Mouse (Mus musculus): Measurements from ENCODE around the gene Add3. TPM values are rescaled to one million over a fixed set of nuclear protein-coding genes. Genes with fewer than 3 reads are reported as not detected.

Add3 gene
- total RNA-seq, 2 experiments from 2014 or later, result 21.4 to 37.2 TPM

- no peak for ATAC-seq (replicated peaks; ENCODE audit: low FRiP score, low TSS enrichment, poor library complexity, severe bottlenecking)
Measured at GRCm38 (mm10) chr19:53162927-53163326, 22.7 kb downstream of the Add3 start.

GRCm38 (mm10) chr19:53164645-53165044 lies 24.4 kb downstream of the Add3 start:
- no peak for ATAC-seq (replicated peaks; ENCODE audit: low FRiP score, low TSS enrichment, poor library complexity, severe bottlenecking)

GRCm38 (mm10) chr19:53165305-53166240 lies 25.3 kb downstream of the Add3 start:
- no peak for ATAC-seq (replicated peaks; ENCODE audit: low FRiP score, low TSS enrichment, poor library complexity, severe bottlenecking)

GRCm38 (mm10) chr19:53166367-53166766 lies 26.1 kb downstream of the Add3 start:
- ATAC-seq (replicated peaks; ENCODE audit: low FRiP score, low TSS enrichment, poor library complexity, severe bottlenecking), result no peak

- no peak for ATAC-seq (replicated peaks; ENCODE audit: low FRiP score, low TSS enrichment, poor library complexity, severe bottlenecking)
Measured at GRCm38 (mm10) chr19:53168576-53168975, 28.3 kb downstream of the Add3 start.

- no peak for ATAC-seq (replicated peaks; ENCODE audit: low FRiP score, low TSS enrichment, poor library complexity, severe bottlenecking)
Measured at GRCm38 (mm10) chr19:53170651-53171050, 30.4 kb downstream of the Add3 start.

- no peak for ATAC-seq (replicated peaks; ENCODE audit: low FRiP score, low TSS enrichment, poor library complexity, severe bottlenecking)
Measured at GRCm38 (mm10) chr19:53174034-53174433, 33.8 kb downstream of the Add3 start.

GRCm38 (mm10) chr19:53175550-53175949 lies 35.3 kb downstream of the Add3 start:
- no peak for ATAC-seq (replicated peaks; ENCODE audit: low FRiP score, low TSS enrichment, poor library complexity, severe bottlenecking)

- no peak for ATAC-seq (replicated peaks; ENCODE audit: low FRiP score, low TSS enrichment, poor library complexity, severe bottlenecking)
Measured at GRCm38 (mm10) chr19:53176518-53176917, 36.3 kb downstream of the Add3 start.

GRCm38 (mm10) chr19:53178611-53179528 lies 38.6 kb downstream of the Add3 start:
- ATAC-seq (replicated peaks; ENCODE audit: low FRiP score, low TSS enrichment, poor library complexity, severe bottlenecking), result no peak

- no peak for ATAC-seq (replicated peaks; ENCODE audit: low FRiP score, low TSS enrichment, poor library complexity, severe bottlenecking)
Measured at GRCm38 (mm10) chr19:53180168-53180803, 40.0 kb downstream of the Add3 start.

- no peak for ATAC-seq (replicated peaks; ENCODE audit: low FRiP score, low TSS enrichment, poor library complexity, severe bottlenecking)
Measured at GRCm38 (mm10) chr19:53181003-53181861, 41.0 kb downstream of the Add3 start.

- ATAC-seq (replicated peaks; ENCODE audit: low FRiP score, low TSS enrichment, poor library complexity, severe bottlenecking), result no peak
Measured at GRCm38 (mm10) chr19:53183620-53184019, 43.4 kb downstream of the Add3 start.

GRCm38 (mm10) chr19:53184216-53184615 lies 44.0 kb downstream of the Add3 start:
- no peak for ATAC-seq (replicated peaks; ENCODE audit: low FRiP score, low TSS enrichment, poor library complexity, severe bottlenecking)

- ATAC-seq (replicated peaks; ENCODE audit: low FRiP score, low TSS enrichment, poor library complexity, severe bottlenecking), result peak; percentile 64
Measured at GRCm38 (mm10) chr19:53184911-53185310, 44.7 kb downstream of the Add3 start.

- peak; percentile 90 for ATAC-seq (replicated peaks; ENCODE audit: low FRiP score, low TSS enrichment, poor library complexity, severe bottlenecking)
Measured at GRCm38 (mm10) chr19:53185486-53186134, 45.4 kb downstream of the Add3 start.

GRCm38 (mm10) chr19:53186456-53186855 lies 46.2 kb downstream of the Add3 start:
- no peak for ATAC-seq (replicated peaks; ENCODE audit: low FRiP score, low TSS enrichment, poor library complexity, severe bottlenecking)

- ATAC-seq (replicated peaks; ENCODE audit: low FRiP score, low TSS enrichment, poor library complexity, severe bottlenecking), result no peak
Measured at GRCm38 (mm10) chr19:53187533-53187932, 47.3 kb downstream of the Add3 start.

Measured in megakaryocyte-erythroid progenitor cell, adult 5-6 weeks (primary cell).